Mouse (Mus musculus): ENCODE data around the gene Rab6b. TPM values are rescaled to one million over a fixed set of nuclear protein-coding genes. Genes with fewer than 3 reads are reported as not detected.

Gene Rab6b
- total RNA-seq, 2 experiments from 2014 or later = 0.61 to 0.72 TPM

GRCm38 (mm10) chr9:103201561-103202260 lies 90.1 kb downstream of the Rab6b start, which contains the start of gene Srprb:
Gene Srprb, minus strand, starts transcription at chr9:103202137.
- peak; percentile 86 for DNase-seq

- DNase-seq = no peak
Observed at GRCm38 (mm10) chr9:103205786-103206185, 94.2 kb downstream of the Rab6b start.

- DNase-seq = peak; percentile 65
Observed at GRCm38 (mm10) chr9:103207846-103208245, 96.3 kb downstream of the Rab6b start.

DNA sequence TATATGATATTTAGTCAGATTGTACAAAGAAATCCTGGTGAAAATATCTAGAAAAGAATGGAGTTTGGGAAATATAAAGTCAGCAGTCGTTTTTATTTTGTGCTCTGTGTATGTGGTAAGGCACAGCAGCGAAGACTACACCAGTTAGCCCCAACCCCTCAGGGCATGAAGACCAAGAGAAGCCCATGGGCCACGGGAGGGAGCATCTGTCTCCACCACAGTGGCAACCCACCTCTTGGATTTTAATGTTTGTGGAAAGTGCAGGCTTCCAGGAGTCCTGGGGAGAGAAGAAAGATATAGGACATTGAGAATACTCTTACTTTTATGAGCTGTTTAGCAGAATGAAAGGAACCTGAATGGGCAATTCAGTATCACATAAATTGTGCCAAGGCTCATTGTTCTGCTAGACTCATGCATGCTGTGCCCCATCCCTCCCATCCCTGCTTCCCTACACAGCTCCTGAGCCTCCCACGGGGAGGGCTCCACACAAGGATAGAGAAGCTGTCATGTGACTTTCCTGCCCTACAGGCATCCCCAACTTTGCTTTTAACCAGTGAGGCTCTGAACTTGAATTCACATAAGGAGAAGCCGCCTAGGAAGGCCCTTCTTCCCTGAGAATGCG lies 97.3 kb downstream of the Rab6b start:
- DNase-seq = no peak

- no peak for DNase-seq
Observed at GRCm38 (mm10) chr9:103212654-103213420, 101.2 kb downstream of the Rab6b start.

GRCm38 (mm10) chr9:103213631-103214030 lies 102.0 kb downstream of the Rab6b start:
- DNase-seq = no peak

DNA sequence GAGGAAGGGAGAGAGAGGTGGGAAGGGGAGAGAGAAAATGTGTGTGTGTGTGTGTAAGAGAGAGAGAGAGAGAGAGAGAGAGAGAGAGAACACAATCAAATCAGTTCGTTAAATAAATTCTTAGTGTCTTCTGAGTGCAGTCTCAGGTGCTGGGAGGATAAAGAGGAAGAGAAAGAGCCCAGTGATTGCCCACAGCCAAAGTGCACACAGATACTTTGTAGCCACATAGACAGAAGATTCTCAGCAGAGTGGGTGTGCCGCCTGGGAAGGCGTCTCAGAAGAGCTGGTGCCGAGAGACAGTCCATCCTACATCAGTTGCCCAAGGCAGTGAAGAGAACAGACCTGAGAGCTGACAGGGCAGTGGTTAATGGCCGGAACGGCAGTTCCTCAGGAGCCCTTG lies 102.7 kb downstream of the Rab6b start:
- no peak for DNase-seq

DNA sequence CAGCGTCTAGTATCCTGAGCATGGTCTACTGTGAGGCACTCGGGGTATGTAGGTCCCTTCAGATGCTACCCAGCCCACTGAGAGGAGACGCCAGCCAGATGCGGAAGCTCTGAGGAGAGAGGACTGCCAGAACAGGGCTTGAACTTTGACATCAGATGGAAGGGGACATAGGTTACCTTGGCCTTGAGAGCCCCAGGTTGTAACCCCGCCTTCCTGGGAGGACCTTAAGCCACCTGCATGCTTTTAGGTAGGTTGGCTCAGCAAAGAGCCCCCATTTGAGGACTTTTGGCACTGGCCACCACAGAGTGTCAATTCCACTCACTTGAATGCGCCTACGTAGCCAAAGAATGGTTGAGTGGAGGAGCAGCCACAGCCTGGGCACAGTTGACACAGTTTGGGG lies 113.1 kb downstream of the Rab6b start:
- DNase-seq = no peak

DNA sequence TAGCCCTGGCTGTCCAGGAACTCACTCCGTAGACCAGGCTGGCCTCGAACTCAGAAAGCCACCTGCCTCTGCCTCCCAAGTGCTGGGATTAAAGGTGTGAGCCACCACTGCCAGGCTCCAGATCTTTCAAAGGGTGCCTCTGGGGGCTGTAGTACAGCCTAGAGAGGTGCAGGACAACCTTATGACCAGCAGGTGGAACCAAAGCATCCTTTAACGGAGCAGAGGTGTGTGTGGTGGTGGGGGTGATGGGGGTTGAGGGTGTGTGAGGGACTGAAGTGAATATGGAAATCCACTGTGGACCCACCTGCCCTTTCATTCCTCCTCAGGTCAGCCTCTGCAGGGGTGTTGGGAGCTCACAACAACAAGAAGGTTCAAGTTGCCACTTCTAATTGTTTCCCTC lies 113.9 kb downstream of the Rab6b start:
- no peak for DNase-seq

GRCm38 (mm10) chr9:103226806-103227205 lies 115.2 kb downstream of the Rab6b start:
- no peak for DNase-seq

GRCm38 (mm10) chr9:103227760-103228159 lies 116.2 kb downstream of the Rab6b start:
- DNase-seq = no peak

- no peak for DNase-seq
Observed at GRCm38 (mm10) chr9:103228370-103229003, 116.9 kb downstream of the Rab6b start.

DNA sequence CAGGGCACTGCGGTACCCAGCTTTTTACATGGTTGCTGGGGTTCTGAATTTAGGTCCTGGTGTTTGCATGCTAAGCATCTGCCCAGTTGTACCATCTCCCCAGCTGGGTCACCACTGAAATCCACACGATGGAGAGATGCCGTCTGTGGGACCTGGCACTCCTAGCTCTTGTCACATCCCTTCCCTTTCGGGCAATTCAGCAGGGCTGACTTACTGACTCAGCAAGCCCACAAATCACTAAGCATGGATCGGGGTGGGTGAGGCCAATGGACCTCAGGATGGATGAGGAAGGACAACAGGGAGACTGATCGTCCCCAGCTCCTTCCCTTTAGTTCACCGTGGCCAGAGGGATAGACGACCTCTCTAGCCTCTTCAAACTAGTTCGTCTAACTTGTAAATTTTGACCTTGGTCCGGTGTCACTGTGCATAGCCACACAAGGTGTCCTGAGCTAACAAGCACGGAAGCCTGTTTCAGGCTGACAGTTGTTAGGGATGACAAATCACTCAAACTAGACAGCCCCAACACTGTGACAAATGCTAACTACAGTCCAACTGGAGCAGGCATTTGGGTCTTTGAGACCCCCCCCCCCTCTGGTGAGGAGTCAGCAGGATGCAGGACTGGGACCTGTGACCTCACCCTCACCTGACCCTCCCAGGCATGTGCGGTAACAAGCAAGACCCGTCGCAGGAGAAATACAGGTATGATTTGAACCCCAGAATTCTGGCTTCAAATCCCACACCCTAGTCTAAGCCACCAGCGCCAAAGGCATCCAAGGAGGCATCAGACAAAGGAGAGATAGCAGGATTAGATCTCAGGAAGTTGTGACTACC lies 117.7 kb downstream of the Rab6b start:
- DNase-seq = no peak

- DNase-seq = peak; percentile 35
Observed at GRCm38 (mm10) chr9:103230151-103230951, 118.8 kb downstream of the Rab6b start, which contains the start of the genes Gm20425 and Trf. Gene Gm20425, minus strand, starts transcription at chr9:103230307. Gene Trf, minus strand, starts transcription at chr9:103230444.

- no peak for DNase-seq
Observed at GRCm38 (mm10) chr9:103232232-103233005, 120.8 kb downstream of the Rab6b start.

DNA sequence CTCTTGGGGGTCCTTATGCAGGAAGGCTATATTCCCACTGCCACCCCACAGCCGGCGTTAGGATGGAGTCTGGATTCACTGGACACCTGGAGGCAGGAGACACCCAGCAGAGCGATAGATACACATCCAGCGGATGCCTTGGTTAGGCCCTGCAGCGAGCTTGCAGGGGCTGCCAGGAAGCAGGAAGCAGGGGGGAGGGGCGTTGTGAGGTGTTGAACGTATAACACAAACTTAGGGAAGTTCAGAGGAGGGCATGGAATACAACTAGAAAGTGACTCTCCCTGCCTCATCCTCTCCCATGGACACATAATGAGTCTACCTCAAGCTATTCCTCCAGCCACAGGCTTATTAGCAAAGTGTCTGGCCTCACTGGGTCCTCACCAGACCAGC lies 121.4 kb downstream of the Rab6b start:
- no peak for DNase-seq

DNA sequence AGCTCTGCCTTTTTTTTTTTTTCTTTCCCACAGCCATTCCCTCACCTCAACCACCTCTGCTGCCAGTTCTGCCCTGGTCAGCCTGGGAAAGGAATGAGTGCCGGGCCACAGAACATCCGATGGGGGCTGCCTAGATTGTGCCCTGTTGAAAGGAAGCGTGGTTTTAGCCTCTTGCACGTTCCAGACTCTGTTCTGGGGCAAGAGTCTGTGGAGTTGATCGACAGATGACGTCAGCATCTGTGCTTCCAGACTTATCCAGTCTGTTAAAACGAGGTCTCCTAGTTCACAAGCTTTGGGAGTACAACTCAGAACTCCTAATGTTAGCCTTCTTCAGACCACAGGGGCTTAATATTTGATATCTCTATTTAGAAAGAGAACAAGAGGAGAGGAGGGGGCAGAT lies 122.5 kb downstream of the Rab6b start:
- DNase-seq = no peak

DNA sequence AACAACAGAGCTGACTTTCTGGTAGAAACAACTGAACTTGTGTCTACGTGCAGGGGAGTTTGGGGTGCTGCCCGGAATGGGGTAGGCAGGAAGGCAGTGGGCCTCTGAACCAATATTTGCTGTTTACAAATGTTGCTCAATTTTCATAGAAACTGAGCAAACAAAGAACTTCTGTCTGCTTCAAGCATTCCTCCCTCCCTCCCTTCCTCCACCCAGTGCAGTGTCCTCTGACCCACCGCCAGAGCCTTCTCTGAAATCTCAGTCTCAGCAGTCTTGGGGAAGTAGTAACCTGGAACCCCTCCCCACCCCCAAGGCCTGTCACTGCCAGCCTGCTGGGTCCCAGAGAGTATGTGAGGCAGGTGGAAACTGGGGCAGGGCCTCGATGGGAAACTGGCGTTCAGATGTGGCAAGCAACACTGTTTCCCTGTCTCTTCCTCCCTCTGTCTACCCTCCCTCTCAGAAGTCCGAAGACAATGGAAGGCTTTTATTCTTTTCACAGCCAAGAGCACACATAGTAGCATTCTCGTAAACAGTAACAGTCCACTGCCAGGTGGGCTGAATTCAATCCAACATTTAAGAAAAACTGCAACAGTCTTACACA lies 123.1 kb downstream of the Rab6b start:
- DNase-seq = no peak
